Mouse (Mus musculus) MEL (cell line): Measurements from ENCODE around the gene Cys1. TPM values are rescaled to one million over a fixed set of nuclear protein-coding genes. Genes with fewer than 3 reads are reported as not detected.

ENCODE experiments used
- DNase-seq: peaks from one replicate; pipeline ENCODE4 v3.0.0; 2011; ENCODE audit warnings: low read depth, low spot score
- H3K27ac ChIP-seq: 2 replicates; pipeline ENCODE4 v1.5.1; 2012; ENCODE audit warnings: low read depth, mild to moderate bottlenecking, control low read depth, low read length, moderate library complexity; ENCODE audit not compliant: control insufficient read depth
- H3K27me3 ChIP-seq, 2 experiments: fragments of 150-350 bp in 1 of 2; sonication (generic) in 1 of 2; 2 replicates each; pipeline ENCODE4 v1.6.1; 2012; ENCODE audit warnings: low read length in 2 of 2, mild to moderate bottlenecking in 2 of 2, improper control_type of control experiment in 1 of 2, moderate library complexity in 1 of 2; ENCODE audit not compliant: insufficient read depth in 2 of 2, control insufficient read depth in 1 of 2
- H3K36me3 ChIP-seq, 2 experiments: 2 replicates each; pipeline ENCODE4 v1.6.1; 2012 to 2014; ENCODE audit warnings: low read length in 2 of 2, improper control_type of control experiment in 1 of 2, inconsistent platforms in 1 of 2, mild to moderate bottlenecking in 1 of 2; ENCODE audit not compliant: insufficient read depth in 2 of 2, control insufficient read depth in 1 of 2
- H3K4me1 ChIP-seq, 2 experiments: fragments of 150-350 bp in 1 of 2; sonication (generic) in 1 of 2; 2 replicates each; pipeline ENCODE4 v1.6.1; 2012; ENCODE audit warnings: low read length in 2 of 2, improper control_type of control experiment in 1 of 2, mild to moderate bottlenecking in 1 of 2; ENCODE audit not compliant: insufficient read depth in 2 of 2, control insufficient read depth in 1 of 2
- H3K4me3 ChIP-seq, 2 experiments: fragments of 150-350 bp in 1 of 2; sonication (generic) in 1 of 2; 2 replicates each; pipeline ENCODE4 v1.5.1; 2012; ENCODE audit warnings: low read depth in 2 of 2, low read length in 2 of 2, mild to moderate bottlenecking in 2 of 2, moderate library complexity in 2 of 2, control low read depth in 1 of 2, improper control_type of control experiment in 1 of 2; ENCODE audit not compliant: control insufficient read depth in 1 of 2, insufficient read depth in 1 of 2
- H3K79me2 ChIP-seq: 2 replicates; pipeline ENCODE4 v1.6.1; 2012; ENCODE audit warnings: mild to moderate bottlenecking, low read length, moderate library complexity; ENCODE audit not compliant: control insufficient read depth, poor library complexity, insufficient read depth
- H3K9ac ChIP-seq: 2 replicates; pipeline ENCODE4 v1.6.1; 2012; ENCODE audit warnings: low read depth, mild to moderate bottlenecking, control low read depth, low read length, moderate library complexity; ENCODE audit not compliant: control insufficient read depth, poor library complexity, severe bottlenecking
- H3K9me3 ChIP-seq: fragments of 150-350 bp; sonication (generic); replicated peaks from 2 replicates; pipeline ENCODE4 v1.6.1; 2012; ENCODE audit warnings: mild to moderate bottlenecking, low read length, improper control_type of control experiment, moderate library complexity; ENCODE audit not compliant: insufficient read depth
- CHD1 ChIP-seq: IDR thresholded peaks from 2 replicates; pipeline ENCODE4 v1.6.1; 2012; ENCODE audit warnings: low read depth, mild to moderate bottlenecking, inconsistent platforms, low read length, improper control_type of control experiment
- CTCF ChIP-seq, 3 experiments: IDR thresholded peaks in 2 of 3; conservative IDR thresholded peaks in 1 of 3; 2 replicates each; pipeline ENCODE4 v1.5.1; 2011 to 2012; ENCODE audit warnings: low read length in 3 of 3, low read depth in 2 of 3, mild to moderate bottlenecking in 2 of 3, improper control_type of control experiment in 1 of 3, inconsistent platforms in 1 of 3, mixed read lengths in 1 of 3, moderate library complexity in 1 of 3; ENCODE audit not compliant: control insufficient read depth in 1 of 3, insufficient read depth in 1 of 3, poor library complexity in 1 of 3, severe bottlenecking in 1 of 3
- E2F4 ChIP-seq: IDR thresholded peaks from 2 replicates; pipeline ENCODE4 v1.6.1; 2011; ENCODE audit warnings: low read depth, low read length, improper control_type of control experiment, borderline replicate concordance
- GABPA ChIP-seq: IDR thresholded peaks from 2 replicates; pipeline ENCODE4 v1.6.1; 2012; ENCODE audit warnings: low read depth, mild to moderate bottlenecking, inconsistent platforms, low read length, improper control_type of control experiment, moderate library complexity
- GATA1 ChIP-seq: IDR thresholded peaks from 2 replicates; pipeline ENCODE4 v1.6.1; 2011; ENCODE audit warnings: low read depth, low read length, improper control_type of control experiment
- HCFC1 ChIP-seq: IDR thresholded peaks from 2 replicates; pipeline ENCODE4 v1.6.1; 2012; ENCODE audit warnings: low read depth, mild to moderate bottlenecking, inconsistent platforms, low read length, improper control_type of control experiment, moderate library complexity
- MAFK ChIP-seq: IDR thresholded peaks from 2 replicates; pipeline ENCODE4 v1.6.1; 2011; ENCODE audit warnings: low read depth, mild to moderate bottlenecking, low read length, improper control_type of control experiment, borderline replicate concordance
- MAZ ChIP-seq: IDR thresholded peaks from 2 replicates; pipeline ENCODE4 v1.6.1; 2012; ENCODE audit warnings: low read depth, mild to moderate bottlenecking, inconsistent platforms, low read length, improper control_type of control experiment
- MXI1 ChIP-seq: IDR thresholded peaks from 2 replicates; pipeline ENCODE4 v1.6.1; 2011; ENCODE audit warnings: mild to moderate bottlenecking, low read depth, low read length, improper control_type of control experiment
- MYC ChIP-seq: IDR thresholded peaks from 2 replicates; pipeline ENCODE4 v1.6.1; 2011; ENCODE audit warnings: low read depth, mild to moderate bottlenecking, low read length, improper control_type of control experiment, moderate library complexity
- NELFE ChIP-seq: IDR thresholded peaks from 2 replicates; pipeline ENCODE4 v1.6.1; 2011; ENCODE audit warnings: low read depth, low read length, improper control_type of control experiment
- NRF1 ChIP-seq: IDR thresholded peaks from 2 replicates; pipeline ENCODE4 v1.6.1; 2014; ENCODE audit warnings: low read depth, mild to moderate bottlenecking, inconsistent platforms, low read length, improper control_type of control experiment, moderate library complexity; ENCODE audit not compliant: poor library complexity, insufficient read depth, severe bottlenecking
- POLR2A ChIP-seq, 2 experiments: IDR thresholded peaks; 2 replicates each; pipeline ENCODE4 v1.6.1; 2011 to 2012; ENCODE audit warnings: low read length in 2 of 2, mild to moderate bottlenecking in 2 of 2, control low read depth in 1 of 2, improper control_type of control experiment in 1 of 2, low read depth in 1 of 2, moderate library complexity in 1 of 2; ENCODE audit not compliant: control insufficient read depth in 1 of 2, insufficient read depth in 1 of 2, poor library complexity in 1 of 2
- RAD21 ChIP-seq: IDR thresholded peaks from 2 replicates; pipeline ENCODE4 v1.6.1; 2011; ENCODE audit warnings: mild to moderate bottlenecking, low read depth, low read length, improper control_type of control experiment
- SIN3A ChIP-seq: IDR thresholded peaks from 2 replicates; pipeline ENCODE4 v1.6.1; 2012; ENCODE audit warnings: low read length, improper control_type of control experiment, inconsistent platforms
- TCF12 ChIP-seq: IDR thresholded peaks from 2 replicates; pipeline ENCODE4 v1.6.1; 2014; ENCODE audit warnings: low read depth, mild to moderate bottlenecking, inconsistent platforms, low read length, improper control_type of control experiment, moderate library complexity
- UBTF ChIP-seq: IDR thresholded peaks from 2 replicates; pipeline ENCODE4 v1.6.1; 2012; ENCODE audit warnings: low read depth, mild to moderate bottlenecking, inconsistent platforms, low read length, improper control_type of control experiment, moderate library complexity, borderline replicate concordance; ENCODE audit not compliant: insufficient read depth
- polyA plus RNA-seq, 2 experiments: library from polyadenylated mRNA; stranded (reverse) in 1 of 2; unstranded in 1 of 2; fragments of >175 nt in 1 of 2; fragments of >200 nt in 1 of 2; gene quantifications; 2 replicates each; pipeline versions ENCODE4 v1.2.1 to v1.2.4; 2012; ENCODE audit warnings: low replicate concordance in 2 of 2, low read depth in 1 of 2; ENCODE audit not compliant: insufficient read length in 2 of 2, insufficient read depth in 1 of 2, missing spikeins in 1 of 2
- total RNA-seq: library from RNA; depleted of rRNA; stranded (reverse); fragments of 300-350 nt; gene quantifications from 2 replicates; pipeline ENCODE4 v1.2.3, GENCODE M21; 2012

The Cys1 gene
- total and polyA plus RNA-seq, 3 experiments, result not detected

DNA sequence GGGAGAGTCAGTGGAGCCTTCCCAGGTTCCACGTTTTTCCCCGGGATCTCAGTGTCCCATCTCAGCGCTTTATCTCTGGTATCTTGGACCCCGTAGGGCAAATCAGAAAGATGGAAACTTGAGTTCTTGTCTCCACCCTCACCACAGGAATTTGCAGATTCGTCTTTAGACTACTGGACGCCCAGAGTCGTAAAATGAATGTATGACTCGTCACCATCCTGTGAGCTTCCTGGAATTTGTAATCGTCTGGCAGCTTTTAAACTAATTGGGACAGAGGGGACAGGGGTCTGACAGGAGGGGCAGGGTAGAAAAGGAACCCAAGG, 25.8 kb upstream of the Cys1 start:
- peak overlapping the region; percentile 86 for H3K27ac ChIP-seq

GRCm38 (mm10) chr12:24706764-24707479, 25.3 kb upstream of the Cys1 start:
- Histone ChIP-seq H3K9me3 (no peaks in the 10 kb centered on the region), H3K27ac (peak overlapping the region; percentile 86), H3K9ac (peak overlapping the region; percentile 90), H3K4me1 (peaks cover 3 to 22% of the 10 kb centered on the region in 2 experiments), H3K79me2 (peaks cover 32% of the 10 kb centered on the region), H3K36me3 (peaks cover 3 to 23% of the 10 kb centered on the region in 2 experiments), H3K4me3 (peak overlapping the region; percentile 55 to 94), H3K27me3 (no peaks in the 10 kb centered on the region)
- DNase-seq, result peak; percentile 92
- TF ChIP-seq CHD1 (peak; percentile 94), POLR2A (IDR thresholded peaks at IDR 0.05; ENCODE audit: control insufficient read depth in 1 of 2, insufficient read depth in 1 of 2, low read depth in 1 of 2, low read length in 2 of 2, poor library complexity in 1 of 2) (peak in 1 of 2 experiments; percentile 68; a peak in 3 of 4 replicates), MAZ (no peak), CTCF (IDR thresholded peaks at IDR 0.05 in 2 of 3, conservative IDR thresholded peaks at IDR 0.05 in 1 of 3; ENCODE audit: control insufficient read depth in 1 of 3, insufficient read depth in 1 of 3, low read depth in 2 of 3, low read length in 3 of 3, poor library complexity in 1 of 3, severe bottlenecking in 1 of 3) (no peak), SIN3A (peak; percentile 1; the same call in 1 of the 2 replicates), E2F4 (peak; percentile 92; the same call in 1 of the 2 replicates), MYC (peak; percentile 66), MAFK (no peak), MXI1 (peak; percentile 65), UBTF (0 out of 2 replicates have a peak, but pooled peaks have one; percentile 56), RAD21 (no peak), NELFE (peak; percentile 37; the same call in 1 of the 2 replicates), HCFC1 (0 out of 2 replicates have a peak, but pooled peaks have one; percentile 6), GABPA (no peak)

More for the DNA sequence above, 25.8 kb upstream of the Cys1 start:
- peaks cover 3 to 25% of the 10 kb centered on the region in 2 experiments for H3K36me3 ChIP-seq
- H3K4me1 ChIP-seq, result peaks cover 3 to 22% of the 10 kb centered on the region in 2 experiments
- H3K9me3 ChIP-seq, result no peaks in the 10 kb centered on the region
- TF ChIP-seq GATA1 (peak; percentile 51; the same call in 1 of the 2 replicates), TCF12 (no peak), NRF1 (no peak)
- DNase-seq, result peak; percentile 83
- H3K27me3 ChIP-seq, result no peaks in the 10 kb centered on the region
- H3K9ac ChIP-seq, result peak overlapping the region; percentile 90
- peak overlapping the region; percentile 55 to 94 for H3K4me3 ChIP-seq
- H3K79me2 ChIP-seq, result peaks cover 32% of the 10 kb centered on the region
